11 mouse cellular contexts compared by ENCODE assay signal in genomic region chr12:80106896-80107667, GRCm38 (mm10). TPM values are rescaled to one million over a fixed set of nuclear protein-coding genes. Genes with fewer than 3 reads are reported as not detected.
DNase-seq lines count a peak whose midpoint lies in the region; ATAC-seq lines count a peak whose summit lies in the region.
"Had no signal": no experiment of that assay in that cellular context is flagged by ENCODE, and none has a peak within 500 bp of the region (broad histone marks: within the 10 kb centered on the region; RNA-seq: fewer than 3 reads in every experiment).

No protein-coding gene starts in this region.

- no peak overlapping the region for H3K9ac ChIP-seq in hindbrain, embryonic 16.5 days (ENCODE audit: low read depth, low read length)
- H3K9ac ChIP-seq in intestine, embryonic 16.5 days (ENCODE audit: low read depth, low read length) = no peak overlapping the region

- H3K9me3 ChIP-seq in hindbrain, embryonic 10.5 days = no peaks in the 10 kb centered on the region
- H3K9me3 ChIP-seq in hindbrain, embryonic 16.5 days (ENCODE audit: control insufficient read depth, low read length) = 0 out of 2 replicates have a peak, but pooled peaks cover 3% of the 10 kb centered on the region
- H3K9me3 ChIP-seq in intestine, embryonic 16.5 days (ENCODE audit: control insufficient read depth, low read length) = no peaks in the 10 kb centered on the region

- no peaks in the 10 kb centered on the region for H3K27me3 ChIP-seq in hindbrain, embryonic 10.5 days (ENCODE audit: insufficient read depth, poor library complexity, severe bottlenecking)
- no peaks in the 10 kb centered on the region; the same call in 1 of the 2 replicates for H3K27me3 ChIP-seq in hindbrain, embryonic 16.5 days (replicated peaks; ENCODE audit: control insufficient read depth, insufficient read depth, low read length)
- H3K27me3 ChIP-seq in intestine, embryonic 16.5 days (replicated peaks; ENCODE audit: control insufficient read depth, insufficient read depth, low read length) = no peaks in the 10 kb centered on the region

- H3K4me3 ChIP-seq in hindbrain, embryonic 10.5 days = no peak overlapping the region
- no peak overlapping the region for H3K4me3 ChIP-seq in hindbrain, embryonic 16.5 days (ENCODE audit: low read length)
- H3K4me3 ChIP-seq in intestine, embryonic 16.5 days (ENCODE audit: low read length) = no peak overlapping the region

- H3K27ac ChIP-seq in hindbrain, embryonic 10.5 days = no peak overlapping the region
- H3K27ac ChIP-seq in hindbrain, embryonic 16.5 days (ENCODE audit: low read depth, low read length) = no peak overlapping the region
- H3K27ac ChIP-seq in intestine, embryonic 16.5 days (ENCODE audit: low read length) = peak overlapping the region; percentile 26

- DNase-seq in hindbrain, embryonic 10.5 days (ENCODE audit: low spot score) = peak; percentile 39
- DNase-seq in 3T3-L1 (ENCODE audit: low read depth, low spot score) (peak; percentile 56), ES-CJ7 (ENCODE audit: low read depth, low spot score) (peak; percentile 61)
- DNase-seq in cerebellum, adult 9-10 months = no peak
- no peak for DNase-seq in right cerebral cortex, adult 2 months (ENCODE audit: low spot score in 2 of 2)
- DNase-seq in testis, postnatal 14 days (ENCODE audit: low spot score) = no peak
- DNase-seq: cerebellum, adult 8-10 months; gastrocnemius, postnatal 25 days; layer of hippocampus, postnatal 36 days had no signal

- H3K36me3 ChIP-seq in hindbrain, embryonic 10.5 days = peaks cover 52% of the 10 kb centered on the region
- H3K36me3 ChIP-seq in hindbrain, embryonic 16.5 days (ENCODE audit: control insufficient read depth, insufficient read depth, low read length) = no peaks in the 10 kb centered on the region
- H3K36me3 ChIP-seq in intestine, embryonic 16.5 days (ENCODE audit: control insufficient read depth, insufficient read depth, low read length) = no peaks in the 10 kb centered on the region; the same call in 1 of the 2 replicates

- whole genome bisulfite sequencing in hindbrain, embryonic 10.5 days = 89% methylated on average over 3 of the region's 3 CpGs
- WGBS in hindbrain, embryonic 16.5 days = 95% methylated on average over 3 of the region's 3 CpGs
- 90% methylated on average over 3 of the region's 3 CpGs for WGBS in intestine, embryonic 16.5 days

- ATAC-seq in hindbrain, embryonic 16.5 days = no peak
- ATAC-seq in intestine, embryonic 16.5 days = no peak

- H3K4me1 ChIP-seq in hindbrain, embryonic 10.5 days (replicated peaks) = peaks cover 41% of the 10 kb centered on the region
- H3K4me1 ChIP-seq in hindbrain, embryonic 16.5 days (ENCODE audit: control insufficient read depth, insufficient read depth, low read depth, low read length) = peaks cover 2% of the 10 kb centered on the region
- peaks cover 8% of the 10 kb centered on the region; the same call in 1 of the 2 replicates for H3K4me1 ChIP-seq in intestine, embryonic 16.5 days (ENCODE audit: control insufficient read depth, insufficient read depth, low read length)

- H3K4me2 ChIP-seq in hindbrain, embryonic 16.5 days (ENCODE audit: low read length) = no peak overlapping the region
- no peak overlapping the region for H3K4me2 ChIP-seq in intestine, embryonic 16.5 days (ENCODE audit: low read depth, low read length)

RNA-seq across cellular contexts. Expression of gene Zfp36l1, which starts 5.7 kb away (rescaled TPM):
- polyA plus RNA-seq in hindbrain, embryonic 10.5 days (2016; fragmentation: Nextera tagmentation; extraction: Ambion mirVana) = 106 and 117 TPM in 2 replicates
- 38.0 and 50.8 TPM in 2 replicates for polyA plus RNA-seq in hindbrain, embryonic 16.5 days (2015; fragmentation: Nextera tagmentation; extraction: Ambion mirVana)
- 79.7 and 89.1 TPM in 2 replicates for polyA plus RNA-seq in intestine, embryonic 16.5 days (2015; fragmentation: Nextera tagmentation; extraction: Ambion mirVana)

Comparison
In these comparisons a context has a peak if more than half of its experiments do, and no peak if none do; other contexts are left out.
1. DNase-seq: peak in hindbrain, embryonic 10.5 days (single experiment), 3T3-L1 (single experiment) and ES-CJ7 (single experiment); none in cerebellum, adult 9-10 months (single experiment), right cerebral cortex, adult 2 months (0 of 2) and testis, postnatal 14 days (single experiment).